Mouse (Mus musculus): ENCODE measurements around the gene Ankfn1.

The Ankfn1 gene

GRCm38 (mm10) chr11:89476927-89477326, 300.5 kb downstream of the Ankfn1 start:
- DNase-seq (ENCODE audit: extremely low read depth, insufficient read length, low spot score): no peak

GRCm38 (mm10) chr11:89476047-89476446, 301.4 kb downstream of the Ankfn1 start:
- DNase-seq (ENCODE audit: extremely low read depth, insufficient read length, low spot score): no peak

- no peak for DNase-seq (ENCODE audit: extremely low read depth, insufficient read length, low spot score)
Observed at GRCm38 (mm10) chr11:89472871-89473270, 304.6 kb downstream of the Ankfn1 start.

GRCm38 (mm10) chr11:89465381-89465780, 312.1 kb downstream of the Ankfn1 start:
- DNase-seq (ENCODE audit: extremely low read depth, insufficient read length, low spot score): no peak

GRCm38 (mm10) chr11:89462216-89462615, 315.2 kb downstream of the Ankfn1 start:
- DNase-seq (ENCODE audit: extremely low read depth, insufficient read length, low spot score): no peak

GRCm38 (mm10) chr11:89459437-89459836, 318.0 kb downstream of the Ankfn1 start:
- no peak for DNase-seq (ENCODE audit: extremely low read depth, insufficient read length, low spot score)

- DNase-seq (ENCODE audit: extremely low read depth, insufficient read length, low spot score): no peak
Observed at GRCm38 (mm10) chr11:89455647-89456231, 321.7 kb downstream of the Ankfn1 start.

GRCm38 (mm10) chr11:89454702-89455101, 322.8 kb downstream of the Ankfn1 start:
- no peak for DNase-seq (ENCODE audit: extremely low read depth, insufficient read length, low spot score)

GRCm38 (mm10) chr11:89452862-89453261, 324.6 kb downstream of the Ankfn1 start:
- no peak for DNase-seq (ENCODE audit: extremely low read depth, insufficient read length, low spot score)

GRCm38 (mm10) chr11:89450406-89450805, 327.0 kb downstream of the Ankfn1 start:
- no peak for DNase-seq (ENCODE audit: extremely low read depth, insufficient read length, low spot score)

- no peak for DNase-seq (ENCODE audit: extremely low read depth, insufficient read length, low spot score)
Observed at GRCm38 (mm10) chr11:89448986-89449385, 328.5 kb downstream of the Ankfn1 start.

GRCm38 (mm10) chr11:89447477-89447876, 330.0 kb downstream of the Ankfn1 start:
- no peak for DNase-seq (ENCODE audit: extremely low read depth, insufficient read length, low spot score)

GRCm38 (mm10) chr11:89440566-89440965, 336.9 kb downstream of the Ankfn1 start:
- DNase-seq (ENCODE audit: extremely low read depth, insufficient read length, low spot score): no peak

- DNase-seq (ENCODE audit: extremely low read depth, insufficient read length, low spot score): no peak
Observed at GRCm38 (mm10) chr11:89424358-89424757, 353.1 kb downstream of the Ankfn1 start.

GRCm38 (mm10) chr11:89422637-89423036, 354.8 kb downstream of the Ankfn1 start:
- DNase-seq (ENCODE audit: extremely low read depth, insufficient read length, low spot score): no peak

GRCm38 (mm10) chr11:89420767-89421438, 356.6 kb downstream of the Ankfn1 start:
- no peak for DNase-seq (ENCODE audit: extremely low read depth, insufficient read length, low spot score)

- DNase-seq (ENCODE audit: extremely low read depth, insufficient read length, low spot score): no peak
Observed at GRCm38 (mm10) chr11:89419863-89420262, 357.6 kb downstream of the Ankfn1 start.

- no peak for DNase-seq (ENCODE audit: extremely low read depth, insufficient read length, low spot score)
Observed at GRCm38 (mm10) chr11:89418644-89419043, 358.8 kb downstream of the Ankfn1 start.

- no peak for DNase-seq (ENCODE audit: extremely low read depth, insufficient read length, low spot score)
Observed at GRCm38 (mm10) chr11:89416769-89417168, 360.7 kb downstream of the Ankfn1 start.

- DNase-seq (ENCODE audit: extremely low read depth, insufficient read length, low spot score): no peak
Observed at GRCm38 (mm10) chr11:89408774-89409173, 368.7 kb downstream of the Ankfn1 start.

- no peak for DNase-seq (ENCODE audit: extremely low read depth, insufficient read length, low spot score)
Observed at GRCm38 (mm10) chr11:89404489-89404888, 373.0 kb downstream of the Ankfn1 start.

- DNase-seq (ENCODE audit: extremely low read depth, insufficient read length, low spot score): no peak
Observed at GRCm38 (mm10) chr11:89403436-89403835, 374.0 kb downstream of the Ankfn1 start.

Data from 3134 (cell line).